Mouse (Mus musculus): ENCODE results near the gene Mcat.
"Not testable (repeated sequence)": the region's sequence is repeated elsewhere in the genome, so short reads cannot be mapped to it uniquely, and the experiment has no call there.

Mcat gene

DNA sequence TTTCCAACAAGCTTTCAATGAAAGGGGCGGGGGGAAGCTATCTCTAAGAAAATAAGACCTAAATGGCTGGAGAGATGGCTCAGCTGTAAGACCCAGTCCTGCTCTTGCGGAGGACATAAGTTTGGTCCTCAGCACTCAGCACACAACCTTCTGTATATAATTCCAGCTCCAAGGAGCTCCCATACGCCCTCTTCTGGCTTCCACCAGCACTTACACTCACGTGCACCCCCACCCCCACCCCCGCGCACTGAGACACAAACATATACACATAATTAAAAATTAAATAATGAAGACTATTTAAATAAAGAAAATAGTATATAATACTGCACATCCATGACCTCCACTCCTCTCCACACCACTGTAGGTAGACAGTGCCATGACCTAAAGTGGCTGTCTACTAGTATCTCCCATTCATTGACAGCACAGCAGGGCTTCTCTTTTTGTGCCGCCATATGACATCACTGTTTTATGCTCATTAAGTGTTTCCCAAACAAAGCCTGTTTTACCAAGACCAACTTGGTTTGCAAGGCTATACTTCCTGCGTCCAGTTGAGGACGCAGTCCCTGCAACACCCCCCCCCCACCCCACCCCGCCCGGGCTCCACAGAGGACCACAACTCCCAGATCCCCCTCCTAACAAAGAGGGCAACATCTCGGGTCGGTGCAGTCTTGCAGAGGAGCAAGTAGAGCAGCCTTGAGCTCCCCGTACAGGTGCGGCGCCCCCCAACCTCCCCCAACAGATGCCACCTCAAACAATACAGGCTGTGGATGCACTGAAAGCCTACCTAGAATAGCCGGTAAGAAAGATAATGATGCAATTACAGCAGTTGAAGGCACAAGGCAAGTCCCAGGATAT is 53.4 kb downstream of the Mcat start:
- DNase-seq (ENCODE audit: low spot score in 2 of 2) = no peak

DNA sequence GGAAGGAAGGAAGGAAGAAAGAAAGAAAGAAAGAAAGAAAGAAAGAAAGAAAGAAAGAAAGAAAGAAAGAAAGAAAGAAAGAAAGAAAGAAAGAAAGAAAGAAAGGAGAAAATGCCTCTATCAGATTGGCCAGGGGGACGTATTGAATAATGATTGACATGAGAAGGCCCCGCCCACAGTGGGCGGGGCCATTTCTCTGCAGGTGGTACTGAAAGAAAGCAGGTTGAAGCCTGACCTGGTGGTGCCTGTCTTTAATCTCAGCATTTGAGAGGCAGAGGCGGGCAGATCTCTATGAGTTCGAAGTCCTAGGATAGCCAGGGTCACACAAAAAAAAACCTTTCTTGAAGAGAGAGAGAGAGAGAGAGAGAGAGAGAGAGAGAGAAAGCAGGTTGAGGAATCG is 62.1 kb downstream of the Mcat start:
- not testable (repeated sequence) for DNase-seq (ENCODE audit: low spot score in 2 of 2)

DNA sequence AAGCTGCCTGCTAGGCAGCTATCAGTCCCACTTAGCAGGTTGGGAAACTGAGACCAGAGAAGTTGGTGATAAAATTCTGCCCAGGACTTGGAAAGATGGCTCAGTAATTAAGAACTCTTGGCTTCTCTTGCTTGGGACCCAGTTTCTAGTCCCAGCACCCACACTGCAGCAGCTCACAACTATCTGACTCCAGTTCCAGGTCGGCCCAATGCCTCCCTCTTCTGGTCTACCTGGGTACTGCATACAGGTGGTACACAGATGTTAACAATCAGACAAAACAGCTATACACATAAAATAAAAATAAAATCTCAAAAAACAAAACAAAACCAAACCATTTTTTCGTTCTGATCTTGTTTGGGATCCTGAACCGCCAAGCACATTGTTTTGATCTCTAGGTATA is 63.2 kb downstream of the Mcat start:
- peak; percentile 59 to 88 for DNase-seq (ENCODE audit: low spot score in 2 of 2)

DNA sequence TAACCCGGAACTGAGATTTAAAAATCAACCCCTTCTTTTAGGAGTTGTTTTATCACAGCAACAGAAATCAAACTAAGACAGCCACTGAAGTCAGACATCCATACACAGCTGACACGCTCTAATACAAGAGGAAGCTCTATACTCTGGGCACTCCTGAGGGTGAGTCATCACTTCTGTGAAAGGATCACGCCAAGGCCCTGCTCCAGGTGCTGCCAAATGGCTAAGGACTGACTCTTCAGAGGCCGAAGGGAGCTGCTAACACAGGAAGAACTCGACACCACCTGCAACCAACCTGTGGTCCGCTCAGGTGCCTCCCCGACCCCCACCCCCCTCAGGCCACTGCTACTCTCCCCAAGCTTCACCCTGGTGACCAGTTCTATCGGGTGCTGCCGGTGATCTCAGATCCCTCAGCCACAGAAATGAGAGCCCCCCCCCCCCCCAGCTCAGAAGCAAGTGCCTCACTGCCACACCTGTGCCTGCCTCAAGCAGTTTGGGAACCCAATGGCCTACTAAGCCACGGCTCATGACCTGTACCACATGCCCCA is 64.3 kb downstream of the Mcat start:
- DNase-seq (ENCODE audit: low spot score in 2 of 2) = no peak

DNA sequence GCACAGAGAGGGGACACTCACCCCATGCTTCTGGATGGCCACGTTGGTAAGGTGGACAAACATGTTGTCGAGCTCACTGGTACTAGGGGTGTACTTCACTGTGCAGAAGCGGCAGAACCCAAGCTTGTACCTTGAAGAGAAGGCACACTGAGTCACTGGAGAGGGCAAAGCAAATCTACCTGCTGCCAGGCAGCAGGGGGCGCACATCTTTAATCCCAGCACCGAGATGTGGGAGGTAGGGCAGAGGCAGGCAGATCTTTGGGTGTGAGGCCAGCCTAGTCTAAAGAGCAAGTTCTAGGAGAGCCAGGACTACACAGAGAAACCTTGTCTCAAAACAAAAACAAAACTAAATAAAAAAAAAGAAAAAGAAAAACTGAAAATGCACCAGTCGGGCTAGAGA is 66.3 kb downstream of the Mcat start:
- DNase-seq (ENCODE audit: low spot score in 2 of 2) = no peak

All from spleen, postnatal 4 days (tissue).